Mouse (Mus musculus) spleen, adult 2 months (tissue): ENCODE measurements around the gene Esam.

Experiments used
- CTCF ChIP-seq: fragments of 200-500 bp; IDR thresholded peaks from 2 replicates; pipeline ENCODE4 v1.5.1; 2011; ENCODE audit warnings: mild to moderate bottlenecking, inconsistent platforms; ENCODE audit not compliant: insufficient read depth, insufficient read length, insufficient replicate concordance; ENCODE audit errors: extremely low read depth
- POLR2A ChIP-seq: fragments of 200-500 bp; IDR thresholded peaks from 2 replicates; pipeline ENCODE4 v1.6.1; 2011; ENCODE audit warnings: low read depth, low read length, inconsistent platforms

GRCm38 (mm10) chr9:37530888-37531705 lies 3.2 kb downstream of the Esam start:
- TF ChIP-seq CTCF: no peak
- no peak for TF ChIP-seq POLR2A
